Mouse (Mus musculus): ENCODE measurements around the gene Gm20388. TPM values are rescaled to one million over a fixed set of nuclear protein-coding genes. Genes with fewer than 3 reads are reported as not detected.

The Gm20388 gene
- polyA plus RNA-seq, 1 experiment from 2014 or later = not detected

- H3K9me3 ChIP-seq = no peaks in the 10 kb centered on the region
- H3K4me2 ChIP-seq = peak overlapping the region; percentile 91
- ATAC-seq (ENCODE audit: insufficient number of reproducible peaks, insufficient read depth, low FRiP score, low TSS enrichment, low read depth) = no peak
- no peaks in the 10 kb centered on the region for H3K36me3 ChIP-seq
- peaks cover 87% of the 10 kb centered on the region for H3K4me1 ChIP-seq
- peak overlapping the region; percentile 69 for H3K4me3 ChIP-seq
- H3K27ac ChIP-seq = peak overlapping the region; percentile 92
- peaks cover 51% of the 10 kb centered on the region for H3K27me3 ChIP-seq
- peak overlapping the region; percentile 80 for H3K9ac ChIP-seq
- WGBS = under 1% methylated on average over 55 of the region's 55 CpGs
Measured at GRCm38 (mm10) chr8:120487729-120488510, 577.3 kb downstream of the Gm20388 start.

GRCm38 (mm10) chr8:120488636-120489131, 578.0 kb downstream of the Gm20388 start:
- Histone ChIP-seq H3K27ac (peak overlapping the region; percentile 34; the same call in 1 of the 2 replicates), H3K27me3 (peaks cover 49% of the 10 kb centered on the region), H3K36me3 (no peaks in the 10 kb centered on the region), H3K4me1 (peaks cover 92% of the 10 kb centered on the region), H3K9me3 (no peaks in the 10 kb centered on the region), H3K9ac (peak overlapping the region; percentile 80), H3K4me2 (peak overlapping the region; percentile 91), H3K4me3 (peak overlapping the region; percentile 69)
- 1% methylated on average over 24 of the region's 25 CpGs for WGBS
- no peak for ATAC-seq (ENCODE audit: insufficient number of reproducible peaks, insufficient read depth, low FRiP score, low TSS enrichment, low read depth)

GRCm38 (mm10) chr8:120489142-120489754, 578.6 kb downstream of the Gm20388 start:
- Histone ChIP-seq H3K9ac (peak overlapping the region; percentile 80), H3K9me3 (no peaks in the 10 kb centered on the region), H3K36me3 (no peaks in the 10 kb centered on the region), H3K27me3 (peaks cover 43% of the 10 kb centered on the region), H3K4me2 (peak overlapping the region; percentile 91), H3K4me1 (peaks cover 92% of the 10 kb centered on the region), H3K4me3 (peak overlapping the region; percentile 69), H3K27ac (peak overlapping the region; percentile 34; the same call in 1 of the 2 replicates)
- ATAC-seq (ENCODE audit: insufficient number of reproducible peaks, insufficient read depth, low FRiP score, low TSS enrichment, low read depth) = no peak
- WGBS = under 1% methylated on average over 73 of the region's 73 CpGs

DNA sequence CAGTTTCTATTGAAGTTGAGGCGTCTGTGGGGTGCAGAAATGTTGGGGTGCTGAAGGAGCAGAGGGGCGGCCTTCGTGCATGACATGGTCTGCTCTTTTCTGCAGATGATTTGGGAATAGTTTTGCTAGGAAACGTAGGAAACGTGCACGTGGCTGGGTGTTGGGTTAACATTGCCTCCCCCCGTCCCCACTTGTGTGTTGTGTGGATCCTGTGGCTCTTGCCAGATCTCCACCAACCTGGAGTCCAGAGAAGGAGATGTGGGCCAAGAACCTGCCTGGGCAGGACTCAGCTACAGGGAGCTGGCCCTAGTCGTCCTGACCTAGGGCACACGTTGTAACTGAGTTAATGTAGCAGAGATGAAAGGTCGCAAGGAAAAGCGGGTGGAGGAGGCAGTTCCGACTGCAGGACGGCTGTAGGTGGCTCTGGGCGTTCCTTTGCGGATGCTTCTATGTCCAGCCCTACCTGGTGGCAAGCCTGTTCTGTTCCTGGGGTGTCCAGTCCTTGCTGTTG, 579.2 kb downstream of the Gm20388 start:
- WGBS = 11% methylated on average over 15 of the region's 15 CpGs
- Histone ChIP-seq H3K4me1 (peaks cover 92% of the 10 kb centered on the region), H3K36me3 (no peaks in the 10 kb centered on the region), H3K4me3 (peak overlapping the region; percentile 69), H3K9me3 (no peaks in the 10 kb centered on the region), H3K9ac (peak overlapping the region; percentile 80), H3K27me3 (peaks cover 38% of the 10 kb centered on the region), H3K27ac (no peak overlapping the region), H3K4me2 (peak overlapping the region; percentile 91)
- ATAC-seq (ENCODE audit: insufficient number of reproducible peaks, insufficient read depth, low FRiP score, low TSS enrichment, low read depth) = no peak

- no peaks in the 10 kb centered on the region for H3K9me3 ChIP-seq
- H3K4me2 ChIP-seq = peak overlapping the region; percentile 91
- no peak for ATAC-seq (ENCODE audit: insufficient number of reproducible peaks, insufficient read depth, low FRiP score, low TSS enrichment, low read depth)
- H3K27me3 ChIP-seq = peaks cover 33% of the 10 kb centered on the region
- peak overlapping the region; percentile 80 for H3K9ac ChIP-seq
- H3K4me1 ChIP-seq = peaks cover 92% of the 10 kb centered on the region
- 28% methylated on average over 12 of the region's 12 CpGs for WGBS
- H3K4me3 ChIP-seq = peak overlapping the region; percentile 69
- no peak overlapping the region; the same call in 1 of the 2 replicates for H3K27ac ChIP-seq
- no peaks in the 10 kb centered on the region for H3K36me3 ChIP-seq
Measured at GRCm38 (mm10) chr8:120490354-120491141, 579.9 kb downstream of the Gm20388 start.

DNA sequence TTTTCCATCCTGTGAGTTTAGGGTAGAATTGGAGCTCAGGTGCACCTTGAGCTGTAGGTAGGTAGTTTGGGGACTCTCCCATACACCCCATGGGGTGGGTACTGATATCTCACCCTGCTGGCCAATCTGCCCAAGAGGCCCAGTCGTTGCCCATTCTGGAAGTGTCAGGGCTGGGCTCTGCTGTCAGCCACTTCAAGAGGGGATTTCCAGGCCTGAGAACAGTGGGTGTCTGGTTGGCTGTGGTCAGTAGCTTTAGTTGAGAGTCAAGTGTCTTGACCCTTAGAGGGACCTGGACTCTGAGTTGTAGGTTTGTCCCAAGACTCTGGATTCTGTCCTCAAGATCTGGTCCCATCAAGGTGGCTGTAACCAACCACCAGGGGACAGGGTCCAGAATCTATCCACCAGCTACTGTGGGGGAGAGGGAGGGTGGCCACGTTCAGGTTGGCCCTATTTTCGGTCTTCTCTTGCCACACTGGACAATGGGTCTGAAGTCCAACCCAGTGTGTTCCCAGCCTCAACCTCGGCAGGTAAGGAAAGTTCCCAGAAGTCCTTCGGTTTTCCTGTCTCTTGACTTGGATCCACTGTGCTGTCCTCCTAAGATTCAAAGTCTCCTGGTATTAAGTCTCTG, 580.6 kb downstream of the Gm20388 start:
- H3K27ac ChIP-seq = no peak overlapping the region
- peaks cover 87% of the 10 kb centered on the region for H3K4me1 ChIP-seq
- H3K27me3 ChIP-seq = peaks cover 26% of the 10 kb centered on the region
- peak overlapping the region; percentile 91 for H3K4me2 ChIP-seq
- H3K4me3 ChIP-seq = peak overlapping the region; percentile 69; the same call in 1 of the 2 replicates
- no peaks in the 10 kb centered on the region for H3K36me3 ChIP-seq
- H3K9me3 ChIP-seq = no peaks in the 10 kb centered on the region
- WGBS = 74% methylated on average over 5 of the region's 5 CpGs
- no peak overlapping the region for H3K9ac ChIP-seq
- no peak for ATAC-seq (ENCODE audit: insufficient number of reproducible peaks, insufficient read depth, low FRiP score, low TSS enrichment, low read depth)

- Histone ChIP-seq H3K9ac (no peak overlapping the region), H3K4me3 (no peak overlapping the region), H3K4me1 (peaks cover 87% of the 10 kb centered on the region), H3K27me3 (peaks cover 17% of the 10 kb centered on the region), H3K27ac (no peak overlapping the region), H3K4me2 (no peak overlapping the region), H3K9me3 (no peaks in the 10 kb centered on the region), H3K36me3 (no peaks in the 10 kb centered on the region)
- ATAC-seq (ENCODE audit: insufficient number of reproducible peaks, insufficient read depth, low FRiP score, low TSS enrichment, low read depth) = no peak
- WGBS = 45% methylated on average over 14 of the region's 14 CpGs
Measured at GRCm38 (mm10) chr8:120492193-120492880, 581.7 kb downstream of the Gm20388 start.

GRCm38 (mm10) chr8:120492881-120493220, 582.2 kb downstream of the Gm20388 start:
- no peak overlapping the region for H3K9ac ChIP-seq
- H3K36me3 ChIP-seq = no peaks in the 10 kb centered on the region
- H3K4me1 ChIP-seq = peaks cover 88% of the 10 kb centered on the region
- peaks cover 17% of the 10 kb centered on the region for H3K27me3 ChIP-seq
- H3K27ac ChIP-seq = no peak overlapping the region
- H3K9me3 ChIP-seq = no peaks in the 10 kb centered on the region
- no peak for ATAC-seq (ENCODE audit: insufficient number of reproducible peaks, insufficient read depth, low FRiP score, low TSS enrichment, low read depth)
- no peak overlapping the region for H3K4me3 ChIP-seq
- 61% methylated on average over 4 of the region's 4 CpGs for WGBS
- no peak overlapping the region for H3K4me2 ChIP-seq

DNA sequence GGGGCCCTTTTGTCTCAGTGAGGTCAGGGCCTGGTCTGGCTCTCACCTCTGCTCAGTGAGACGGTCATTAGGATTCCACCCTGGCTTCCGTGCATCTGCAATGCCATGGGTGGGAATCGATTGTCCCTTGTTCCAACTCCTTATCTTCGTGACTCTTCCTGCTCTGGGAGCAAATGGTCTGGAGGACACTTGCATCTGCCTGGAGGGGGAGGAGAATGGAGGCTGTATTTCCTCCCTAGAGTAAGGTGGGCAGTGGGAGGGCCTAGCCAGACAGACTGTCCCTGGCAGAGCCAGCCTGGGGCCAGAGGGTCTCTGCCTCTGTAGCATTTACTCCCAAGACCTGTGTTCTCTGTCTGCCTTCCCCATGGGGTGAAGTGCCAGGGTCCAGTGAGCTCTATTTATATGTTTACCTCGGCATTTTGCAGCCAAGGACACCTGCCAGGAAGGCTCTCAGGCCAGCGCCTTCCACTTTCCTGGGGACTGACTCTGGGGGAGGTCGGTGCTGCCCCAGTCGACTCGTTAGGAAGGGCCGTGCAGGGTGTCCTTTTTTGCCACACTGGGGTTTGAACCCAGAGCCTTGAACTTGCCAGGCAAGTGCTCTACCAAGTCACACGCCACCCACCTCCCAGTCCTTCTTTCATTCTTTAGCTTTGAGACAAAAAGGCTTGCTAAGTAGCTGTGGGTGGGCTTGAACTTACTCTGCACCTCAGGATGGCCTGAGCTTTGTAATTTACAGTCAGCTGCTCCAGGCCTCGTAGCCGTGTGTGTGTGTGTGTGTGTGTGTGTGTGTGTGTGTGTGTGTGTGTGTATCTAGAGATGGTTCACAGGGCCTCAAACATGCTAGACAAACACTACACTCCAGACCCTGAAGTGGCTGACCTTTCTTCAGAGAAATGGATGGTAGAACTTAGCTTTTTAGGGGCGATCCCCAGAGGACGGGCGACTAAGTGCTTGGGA, 583.1 kb downstream of the Gm20388 start:
- Histone ChIP-seq H3K36me3 (no peaks in the 10 kb centered on the region), H3K4me3 (no peak overlapping the region), H3K4me1 (peaks cover 88% of the 10 kb centered on the region), H3K9ac (no peak overlapping the region), H3K27me3 (peaks cover 17% of the 10 kb centered on the region), H3K27ac (no peak overlapping the region), H3K9me3 (no peaks in the 10 kb centered on the region), H3K4me2 (no peak overlapping the region)
- ATAC-seq (ENCODE audit: insufficient number of reproducible peaks, insufficient read depth, low FRiP score, low TSS enrichment, low read depth) = no peak
- 76% methylated on average over 16 of the region's 16 CpGs for WGBS

GRCm38 (mm10) chr8:120494903-120495302, 584.3 kb downstream of the Gm20388 start:
- H3K4me1 ChIP-seq = peaks cover 89% of the 10 kb centered on the region
- H3K27ac ChIP-seq = peak overlapping the region; percentile 57
- 54% methylated on average over 15 of the region's 15 CpGs for WGBS
- no peak overlapping the region for H3K4me3 ChIP-seq
- H3K27me3 ChIP-seq = peaks cover 15% of the 10 kb centered on the region
- no peak for ATAC-seq (ENCODE audit: insufficient number of reproducible peaks, insufficient read depth, low FRiP score, low TSS enrichment, low read depth)
- H3K9ac ChIP-seq = peak overlapping the region; percentile 36; the same call in 1 of the 2 replicates
- H3K9me3 ChIP-seq = no peaks in the 10 kb centered on the region
- H3K36me3 ChIP-seq = no peaks in the 10 kb centered on the region
- peak overlapping the region; percentile 18 for H3K4me2 ChIP-seq
